Mouse (Mus musculus) stomach, embryonic 15.5 days (tissue): Measurements from ENCODE around the gene Tsen34. TPM values are rescaled to one million over a fixed set of nuclear protein-coding genes. Genes with fewer than 3 reads are reported as not detected.
"Not testable (repeated sequence)": the region's sequence is repeated elsewhere in the genome, so short reads cannot be mapped to it uniquely, and the experiment has no call there.

Source experiments
- ATAC-seq: fragments of 200-750 bp; cut with Nextera tagmentation; 2 replicates; pipeline ENCODE4 v1.8.0; 2017; ENCODE audit warnings: low read depth, moderate number of reproducible peaks, moderate TSS enrichment; ENCODE audit not compliant: insufficient read depth, low FRiP score
- H3K27ac ChIP-seq: fragments of 300-500 bp; sonication (generic); 2 replicates; pipeline ENCODE4 v1.5.1; 2015; ENCODE audit warnings: mild to moderate bottlenecking, inconsistent platforms
- H3K27me3 ChIP-seq: fragments of 300-500 bp; sonication (generic); replicated peaks from 2 replicates; pipeline ENCODE4 v1.6.1; 2015; ENCODE audit warnings: inconsistent platforms
- H3K36me3 ChIP-seq: fragments of 300-500 bp; sonication (generic); 2 replicates; pipeline ENCODE4 v1.6.1; 2015; ENCODE audit warnings: inconsistent platforms
- H3K4me1 ChIP-seq: fragments of 300-500 bp; sonication (generic); 2 replicates; pipeline ENCODE4 v1.6.1; 2015; ENCODE audit warnings: inconsistent platforms
- H3K4me2 ChIP-seq: fragments of 300-500 bp; sonication (generic); 2 replicates; pipeline ENCODE4 v1.6.1; 2015; ENCODE audit warnings: mild to moderate bottlenecking, inconsistent platforms
- H3K4me3 ChIP-seq: fragments of 300-500 bp; sonication (generic); replicated peaks from 2 replicates; pipeline ENCODE4 v1.5.1; 2015; ENCODE audit warnings: inconsistent platforms
- H3K9ac ChIP-seq: fragments of 300-500 bp; sonication (generic); 2 replicates; pipeline ENCODE4 v1.6.1; 2015; ENCODE audit warnings: inconsistent platforms
- H3K9me3 ChIP-seq: fragments of 300-500 bp; sonication (generic); 2 replicates; pipeline ENCODE4 v1.6.1; 2016; ENCODE audit warnings: inconsistent platforms
- WGBS: fragments of 180-500 bp; shearing (Covaris S2); methylation state at CpG from one replicate; pipeline ENCODE4 v1.1.7; 2015; 5-methylcytosine and 5-hydroxymethylcytosine counted together
- polyA plus RNA-seq: library from polyadenylated mRNA; unstranded; fragments of >200 nt; fragmentation: Nextera tagmentation; extraction: Ambion mirVana; gene quantifications from 2 replicates; pipeline ENCODE4 v1.2.1, GENCODE M21; 2015

The Tsen34 gene
- polyA plus RNA-seq, 1 experiment from 2014 or later, result 261 TPM

GRCm38 (mm10) chr7:3692987-3693808, 535 bp downstream of the Tsen34 start, which contains the start of gene Mboat7:
Gene Mboat7, minus strand, starts transcription at chr7:3693523.
- H3K4me2 ChIP-seq, result peak within 1 kb of the TSS; percentile 78
- H3K27me3 ChIP-seq, result no peaks in the 10 kb centered on the region
- no peaks in the 10 kb centered on the region for H3K9me3 ChIP-seq
- H3K4me1 ChIP-seq, result peaks cover 10% of the 10 kb centered on the region
- peak within 1 kb of the TSS; percentile 71 for H3K4me3 ChIP-seq
- 0 out of 2 replicates have a peak, but pooled peaks cover 11% of the 10 kb centered on the region for H3K36me3 ChIP-seq
- under 1% methylated on average over 55 of the region's 55 CpGs for WGBS
- H3K9ac ChIP-seq, result peak within 1 kb of the TSS; percentile 81
- peak; percentile 89 for ATAC-seq
- H3K27ac ChIP-seq, result peak within 1 kb of the TSS; percentile 97

- Histone ChIP-seq H3K9me3 (no peaks in the 10 kb centered on the region), H3K27me3 (no peaks in the 10 kb centered on the region), H3K36me3 (0 out of 2 replicates have a peak, but pooled peaks cover 11% of the 10 kb centered on the region), H3K4me2 (peak overlapping the region; percentile 78), H3K4me3 (peak overlapping the region; percentile 71), H3K27ac (peak overlapping the region; percentile 97), H3K4me1 (peaks cover 10% of the 10 kb centered on the region), H3K9ac (peak overlapping the region; percentile 81)
- ATAC-seq, result no peak; the same call in 1 of the 2 replicates
- WGBS, result under 1% methylated on average over 18 of the region's 18 CpGs
Observed at GRCm38 (mm10) chr7:3693809-3694075, 1.1 kb downstream of the Tsen34 start.

DNA sequence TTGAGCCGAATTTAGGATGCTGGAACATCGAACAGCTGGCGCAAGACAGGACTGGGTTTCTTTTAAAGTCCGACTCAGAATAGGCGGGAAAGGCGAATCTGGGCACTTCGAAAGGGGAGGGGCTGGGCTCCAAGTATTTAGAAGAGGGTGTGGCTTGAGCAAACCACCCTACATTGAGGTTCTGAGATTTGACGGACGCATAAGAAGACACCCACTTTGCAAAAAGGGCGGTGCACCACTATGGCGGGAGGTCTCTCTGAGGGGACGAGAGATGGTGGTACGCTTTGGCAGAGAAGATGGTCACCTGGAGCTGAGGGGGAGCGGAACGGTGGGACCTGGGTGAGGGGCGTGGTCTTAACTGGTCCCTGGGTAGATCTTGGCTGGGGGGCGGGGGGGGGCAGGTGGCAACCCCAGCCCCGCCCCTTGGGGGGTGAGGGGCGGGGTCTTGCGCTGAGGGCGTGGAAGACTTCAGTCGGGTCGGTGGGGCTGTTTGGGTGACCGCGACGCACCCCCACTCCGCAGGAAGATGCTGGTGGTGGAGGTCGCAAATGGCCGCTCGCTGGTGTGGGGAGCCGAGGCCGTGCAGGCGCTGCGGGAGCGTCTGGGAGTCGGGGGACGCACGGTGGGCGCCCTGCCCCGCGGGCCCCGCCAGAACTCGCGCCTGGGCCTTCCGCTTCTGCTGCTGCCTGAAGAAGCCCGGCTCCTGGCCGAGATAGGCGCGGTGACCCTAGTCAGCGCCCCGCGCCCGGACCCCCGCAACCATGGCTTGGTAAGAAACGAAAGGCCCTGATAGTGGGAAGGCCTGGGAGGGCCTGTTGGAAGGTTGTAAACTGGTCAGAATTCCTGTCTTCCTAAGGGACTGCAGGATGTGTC, 1.6 kb downstream of the Tsen34 start:
- under 1% methylated on average over 55 of the region's 55 CpGs for WGBS
- Histone ChIP-seq H3K4me1 (peaks cover 10% of the 10 kb centered on the region), H3K27ac (peak overlapping the region; percentile 97), H3K4me3 (peak overlapping the region; percentile 71), H3K9ac (peak overlapping the region; percentile 81), H3K36me3 (0 out of 2 replicates have a peak, but pooled peaks cover 13% of the 10 kb centered on the region), H3K27me3 (no peaks in the 10 kb centered on the region), H3K4me2 (peak overlapping the region; percentile 78), H3K9me3 (no peaks in the 10 kb centered on the region)
- peak; percentile 48 for ATAC-seq

DNA sequence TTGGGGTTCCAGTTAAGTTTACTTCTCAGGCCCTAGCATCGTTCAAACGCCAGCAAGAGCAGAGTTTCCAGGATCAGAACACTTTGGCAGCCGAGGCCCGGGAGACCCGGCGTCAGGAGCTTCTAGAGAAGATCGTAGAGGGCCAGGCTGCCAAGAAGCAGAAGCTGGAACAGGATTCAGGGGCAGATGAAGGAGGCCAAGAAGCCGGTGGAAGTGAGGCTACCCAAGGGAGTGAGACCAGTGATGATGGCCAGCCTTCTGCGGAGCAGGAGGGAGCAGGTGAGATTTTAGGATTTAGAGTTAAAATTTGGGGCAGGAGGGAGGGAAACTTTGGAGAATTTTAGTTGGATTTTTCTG, 2.3 kb downstream of the Tsen34 start:
- not testable (repeated sequence) for ATAC-seq, H3K4me1 ChIP-seq, H3K9me3 ChIP-seq, H3K27me3 ChIP-seq
- H3K27ac ChIP-seq, result peak overlapping the region; percentile 97
- peak overlapping the region; percentile 81 for H3K9ac ChIP-seq
- peak overlapping the region; percentile 78 for H3K4me2 ChIP-seq
- H3K4me3 ChIP-seq, result peak overlapping the region; percentile 71
- 2% methylated on average over 9 of the region's 9 CpGs for WGBS
- 0 out of 2 replicates have a peak, but pooled peaks cover 17% of the 10 kb centered on the region for H3K36me3 ChIP-seq

DNA sequence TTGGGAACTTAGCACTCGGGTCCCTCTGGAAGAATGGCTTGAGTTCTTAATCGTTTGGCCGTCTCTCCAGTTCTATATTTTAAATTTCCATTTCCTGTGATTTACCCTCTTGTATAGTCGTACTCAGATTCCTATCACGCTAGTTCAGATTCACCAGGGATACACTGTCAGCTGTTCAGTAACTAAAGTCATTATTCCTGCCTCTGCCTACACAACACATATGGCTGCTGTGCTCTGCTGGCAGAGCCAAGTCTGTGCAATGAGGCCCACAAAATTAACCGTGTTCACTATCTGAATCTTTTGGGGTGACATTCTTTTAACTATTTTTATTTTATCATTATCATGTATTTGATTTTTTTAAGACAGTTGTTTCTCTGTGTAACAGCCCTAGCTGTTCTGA, 5.8 kb downstream of the Tsen34 start:
- H3K9ac ChIP-seq, result no peak overlapping the region
- no peak for ATAC-seq
- H3K27me3 ChIP-seq, result no peaks in the 10 kb centered on the region
- no peak overlapping the region for H3K4me3 ChIP-seq
- no peak overlapping the region for H3K27ac ChIP-seq
- H3K36me3 ChIP-seq, result 0 out of 2 replicates have a peak, but pooled peaks cover 25% of the 10 kb centered on the region
- H3K4me1 ChIP-seq, result no peaks in the 10 kb centered on the region
- no peaks in the 10 kb centered on the region for H3K9me3 ChIP-seq
- no peak overlapping the region for H3K4me2 ChIP-seq
- 92% methylated on average over 6 of the region's 6 CpGs for WGBS

DNA sequence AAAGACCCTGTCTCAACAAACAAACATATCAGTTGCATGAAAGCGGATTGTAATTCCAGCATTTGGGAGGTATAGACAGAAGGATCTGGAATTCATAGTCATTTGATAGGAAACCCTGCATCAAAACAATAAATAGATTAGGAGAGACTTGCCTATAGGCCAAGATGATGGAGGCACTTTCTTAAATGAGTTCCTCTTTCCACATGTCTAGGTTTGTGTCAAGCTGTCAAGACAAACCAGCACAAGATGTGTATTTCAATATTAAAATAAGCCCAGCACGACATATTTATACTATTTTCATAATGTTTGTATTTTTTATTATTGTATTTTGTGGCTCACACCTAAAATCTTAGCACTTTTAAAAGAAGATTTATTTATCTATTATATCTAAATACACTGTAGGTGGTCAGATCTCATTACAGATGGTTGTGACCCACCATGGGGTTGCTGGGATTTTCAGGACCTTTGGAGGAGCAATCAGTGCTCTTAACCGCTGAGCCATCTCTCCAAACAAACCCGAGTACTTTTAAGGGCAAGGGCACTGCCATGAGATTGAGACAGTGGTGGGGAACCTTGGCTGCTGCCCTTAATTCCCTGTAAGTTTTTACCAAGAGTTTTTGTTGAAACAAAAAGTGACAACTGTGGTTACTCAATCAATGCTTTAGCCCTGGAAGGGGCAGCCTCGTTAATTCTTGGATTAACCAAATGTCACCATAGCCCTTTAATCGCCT, 10.7 kb downstream of the Tsen34 start:
- peak; percentile 32 for ATAC-seq
- H3K4me2 ChIP-seq, result peak overlapping the region; percentile 60
- no peaks in the 10 kb centered on the region for H3K27me3 ChIP-seq
- H3K4me1 ChIP-seq, result peaks cover 12% of the 10 kb centered on the region
- H3K36me3 ChIP-seq, result peaks cover 23% of the 10 kb centered on the region
- H3K27ac ChIP-seq, result peak overlapping the region; percentile 93
- no peaks in the 10 kb centered on the region for H3K9me3 ChIP-seq
- H3K9ac ChIP-seq, result peak overlapping the region; percentile 23; the same call in 1 of the 2 replicates
- WGBS, result 19% methylated on average over 6 of the region's 6 CpGs
- H3K4me3 ChIP-seq, result peak overlapping the region; percentile 75

DNA sequence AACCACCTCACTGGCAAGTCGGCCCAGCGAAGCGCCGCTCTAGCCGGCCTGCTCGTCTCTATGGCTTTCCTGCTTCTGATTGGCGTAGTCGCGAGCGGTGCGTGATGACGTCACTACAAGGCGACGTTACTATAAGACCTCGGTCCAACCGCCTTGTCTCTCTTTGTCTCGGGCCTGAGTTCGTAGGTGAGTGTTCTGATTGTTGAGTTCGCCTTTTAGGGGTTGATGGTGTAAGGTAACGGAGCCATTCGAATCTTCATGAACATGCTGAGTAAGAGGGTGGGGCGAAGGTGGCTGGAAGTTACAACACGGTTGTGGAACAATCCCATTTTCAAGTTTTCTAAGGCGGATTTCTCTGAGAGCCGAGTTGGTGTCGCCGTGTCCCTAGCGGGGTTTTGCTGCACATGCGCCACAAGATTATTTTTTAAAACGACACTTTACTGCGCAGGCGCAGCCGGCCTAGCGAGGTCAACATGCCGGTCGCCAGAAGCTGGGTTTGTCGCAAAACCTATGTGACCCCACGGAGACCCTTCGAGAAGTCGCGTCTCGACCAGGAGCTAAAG, 11.3 kb downstream of the Tsen34 start, which contains the start of gene Rps9:
Gene Rps9 (plus strand): TSS at position 115 of the 563 bp plus-strand sequence.
- no peaks in the 10 kb centered on the region for H3K9me3 ChIP-seq
- H3K36me3 ChIP-seq, result peaks cover 23% of the 10 kb centered on the region
- H3K4me2 ChIP-seq, result peak within 1 kb of the TSS; percentile 69
- H3K4me1 ChIP-seq, result peaks cover 12% of the 10 kb centered on the region
- peak within 1 kb of the TSS; percentile 80 for H3K9ac ChIP-seq
- ATAC-seq, result peak; percentile 92
- no peaks in the 10 kb centered on the region for H3K27me3 ChIP-seq
- under 1% methylated on average over 42 of the region's 42 CpGs for WGBS
- H3K4me3 ChIP-seq, result peak within 1 kb of the TSS; percentile 75
- peak within 1 kb of the TSS; percentile 93 for H3K27ac ChIP-seq

GRCm38 (mm10) chr7:3704475-3704874, 11.8 kb downstream of the Tsen34 start:
- Histone ChIP-seq H3K27ac (peak overlapping the region; percentile 93), H3K36me3 (peaks cover 20% of the 10 kb centered on the region), H3K4me2 (peak overlapping the region; percentile 69), H3K4me3 (peak overlapping the region; percentile 75), H3K9ac (peak overlapping the region; percentile 80), H3K9me3 (no peaks in the 10 kb centered on the region), H3K4me1 (peaks cover 12% of the 10 kb centered on the region), H3K27me3 (no peaks in the 10 kb centered on the region)
- ATAC-seq, result peak; percentile 19
- WGBS, result under 1% methylated on average over 20 of the region's 20 CpGs

- H3K4me1 ChIP-seq, result peaks cover 12% of the 10 kb centered on the region
- H3K27me3 ChIP-seq, H3K9me3 ChIP-seq, ATAC-seq: not testable (repeated sequence)
- 3% methylated on average over 7 of the region's 7 CpGs for WGBS
- peak overlapping the region; percentile 80; the same call in 1 of the 2 replicates for H3K9ac ChIP-seq
- peak overlapping the region; percentile 75 for H3K4me3 ChIP-seq
- H3K36me3 ChIP-seq, result peaks cover 12% of the 10 kb centered on the region
- peak overlapping the region; percentile 93; the same call in 1 of the 2 replicates for H3K27ac ChIP-seq
- peak overlapping the region; percentile 69 for H3K4me2 ChIP-seq
Observed at GRCm38 (mm10) chr7:3705461-3705860, 12.8 kb downstream of the Tsen34 start.

GRCm38 (mm10) chr7:3705911-3706310, 13.2 kb downstream of the Tsen34 start:
- peak overlapping the region; percentile 75 for H3K4me3 ChIP-seq
- H3K9ac ChIP-seq, result peak overlapping the region; percentile 80; the same call in 1 of the 2 replicates
- peak overlapping the region; percentile 65; the same call in 1 of the 2 replicates for H3K27ac ChIP-seq
- H3K4me1 ChIP-seq, result peaks cover 12% of the 10 kb centered on the region
- H3K36me3 ChIP-seq, result peaks cover 10% of the 10 kb centered on the region
- 21% methylated on average over 6 of the region's 6 CpGs for WGBS
- no peaks in the 10 kb centered on the region for H3K9me3 ChIP-seq
- no peaks in the 10 kb centered on the region for H3K27me3 ChIP-seq
- H3K4me2 ChIP-seq, result peak overlapping the region; percentile 69
- no peak for ATAC-seq
